Mouse (Mus musculus) CD4-positive helper T cell, adult 2 months (primary cell): Measurements from ENCODE around the gene Ace3.

ENCODE experiments used
- DNase-seq: peaks from one replicate; pipeline ENCODE4 v3.0.0-alpha.2; 2012; ENCODE audit warnings: low read depth, missing footprints, low spot score

Gene Ace3

GRCm38 (mm10) chr11:106044349-106044748 is 49.9 kb downstream of the Ace3 start:
- DNase-seq: no peak

GRCm38 (mm10) chr11:106045256-106045655 is 50.8 kb downstream of the Ace3 start:
- no peak for DNase-seq

- no peak for DNase-seq
Measured at GRCm38 (mm10) chr11:106045780-106046179, 51.3 kb downstream of the Ace3 start.

- DNase-seq: no peak
Measured at GRCm38 (mm10) chr11:106046584-106046983, 52.1 kb downstream of the Ace3 start.

GRCm38 (mm10) chr11:106053921-106054320 is 59.4 kb downstream of the Ace3 start:
- DNase-seq: no peak

- no peak for DNase-seq
Measured at GRCm38 (mm10) chr11:106054600-106054999, 60.1 kb downstream of the Ace3 start.
